Mouse (Mus musculus) brain, embryonic 14.5 days (tissue): ENCODE data around the gene Cinp. TPM values are rescaled to one million over a fixed set of nuclear protein-coding genes. Genes with fewer than 3 reads are reported as not detected.

Experiments used
- DNase-seq: peaks from one replicate; pipeline ENCODE4 v3.0.0-alpha.2; 2011; ENCODE audit warnings: low read depth
- CTCF ChIP-seq: fragments of 200-500 bp; IDR thresholded peaks from 2 replicates; pipeline ENCODE4 v1.5.1; 2012; ENCODE audit warnings: inconsistent platforms, mild to moderate bottlenecking, moderate library complexity, borderline replicate concordance; ENCODE audit not compliant: insufficient read depth, insufficient read length; ENCODE audit errors: extremely low read depth
- POLR2A ChIP-seq: fragments of 200-500 bp; IDR thresholded peaks from 2 replicates; pipeline ENCODE4 v1.6.1; 2012; ENCODE audit warnings: mild to moderate bottlenecking, inconsistent platforms, borderline replicate concordance; ENCODE audit not compliant: poor library complexity, insufficient read depth, insufficient read length, severe bottlenecking; ENCODE audit errors: extremely low read depth
- polyA plus RNA-seq: library from polyadenylated mRNA; depleted of rRNA; stranded (reverse); fragments of >200 nt; gene quantifications from 2 replicates; pipeline ENCODE4 v1.2.3, GENCODE M21; 2012; rRNA removed

The Cinp gene
- polyA plus RNA-seq: 70.0 and 78.0 TPM in 2 replicates

DNA sequence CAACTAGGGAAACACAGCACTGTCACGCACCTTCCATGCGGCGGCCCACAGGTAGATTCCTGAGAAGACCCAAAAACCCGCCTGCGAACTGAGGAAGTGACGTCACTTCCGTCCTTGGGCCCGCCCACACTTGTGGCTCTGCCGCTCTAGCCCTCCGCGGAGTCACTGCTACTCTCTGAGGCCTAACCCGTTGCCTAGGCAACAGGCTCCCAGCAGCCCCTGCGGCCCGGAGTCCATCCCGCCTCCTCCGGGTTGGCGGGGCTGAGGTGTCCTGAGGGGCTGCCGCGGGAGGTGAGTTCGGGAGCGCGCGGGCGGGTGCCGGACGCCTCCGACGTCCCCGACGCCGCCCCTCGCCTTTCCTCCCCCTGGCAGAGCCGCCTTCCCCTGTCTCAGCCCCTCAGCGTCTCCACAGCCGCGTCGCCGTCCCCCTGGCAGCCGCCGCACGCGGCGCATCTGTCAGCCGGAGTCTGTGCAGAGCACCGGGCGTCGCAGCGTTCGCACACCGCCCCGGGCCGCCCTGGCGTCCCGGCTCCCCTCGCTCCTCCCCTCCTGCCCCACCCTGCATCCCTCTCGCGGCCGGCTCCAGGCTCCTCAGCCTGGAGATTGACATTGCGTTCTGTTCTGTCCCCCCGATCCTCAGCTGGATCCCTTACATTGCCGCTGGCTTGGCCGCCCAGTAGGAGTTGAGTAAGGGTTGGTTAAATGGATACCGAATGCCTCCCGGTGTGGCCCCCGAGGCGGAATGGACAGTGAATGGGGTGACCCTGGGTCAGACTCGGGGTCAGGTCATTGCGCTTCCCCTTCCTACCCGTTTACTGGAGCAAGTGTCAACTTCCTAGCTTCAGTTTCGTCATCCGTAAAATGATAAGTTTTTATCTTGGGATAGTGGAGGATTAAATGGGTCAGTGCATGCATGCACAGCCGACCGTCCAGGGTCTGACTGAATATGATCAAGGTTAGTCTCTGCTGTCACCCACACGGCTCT lies at the start of gene Cinp, which contains the start of gene Tecpr2:
Gene Cinp, minus strand, starts transcription at position 110 of the 985 bp plus-strand sequence.
Gene Tecpr2, plus strand, starts transcription at position 229 of the 985 bp plus-strand sequence.
- peak; percentile 99 for DNase-seq
- TF ChIP-seq POLR2A: peak; percentile 91
- TF ChIP-seq CTCF: no peak

DNA sequence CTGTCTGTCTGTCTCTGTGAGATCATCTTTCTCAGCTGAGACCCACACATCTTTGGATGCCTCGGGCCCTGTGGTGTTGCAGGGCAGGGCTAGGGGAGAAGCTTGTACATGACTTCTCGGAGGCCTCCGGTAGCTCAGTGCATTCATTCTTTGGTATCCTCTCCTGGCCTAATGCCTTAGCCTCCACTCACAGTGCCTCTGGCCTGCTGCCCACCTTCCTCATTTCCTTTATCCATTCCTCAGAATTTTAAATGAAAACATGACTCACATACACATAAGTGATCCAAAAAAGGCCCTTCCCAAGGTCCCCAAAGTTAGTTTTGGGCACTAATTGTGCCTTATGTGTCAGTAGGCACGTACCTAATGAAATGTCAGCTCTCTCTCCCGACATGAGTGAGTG lies 48.6 kb upstream of the Cinp start:
- no peak for TF ChIP-seq POLR2A
- TF ChIP-seq CTCF: no peak

DNA sequence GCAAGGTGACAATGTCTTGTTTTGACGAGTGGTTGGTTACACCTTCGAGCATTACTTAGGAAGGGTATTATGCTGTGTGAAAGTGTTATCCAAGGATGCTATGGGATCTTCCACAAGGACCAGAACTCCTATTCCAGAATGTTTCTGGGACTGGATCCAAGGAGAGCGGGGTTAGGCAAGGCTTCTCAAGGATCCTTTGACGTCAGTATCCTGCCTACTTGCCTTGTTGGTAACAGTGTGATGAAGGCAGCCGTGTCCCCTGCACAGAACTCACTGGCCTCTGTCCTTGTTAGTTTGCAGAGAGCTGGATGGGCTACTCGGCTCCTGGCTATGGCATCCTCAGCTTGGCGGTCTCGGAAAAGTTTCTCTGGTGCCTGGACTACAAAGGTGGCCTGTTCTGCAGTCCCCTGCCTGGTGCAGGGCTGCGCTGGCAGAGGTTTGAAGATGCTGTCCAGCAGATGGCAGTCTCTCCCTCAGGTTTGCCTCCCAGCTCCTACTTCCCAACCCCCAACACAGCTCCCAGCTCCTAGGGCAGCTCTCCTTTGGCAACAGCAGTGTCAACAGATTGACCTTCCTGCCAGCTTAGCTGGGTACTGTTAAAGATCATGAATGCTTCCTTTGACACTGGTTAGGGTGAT lies 47.2 kb upstream of the Cinp start:
- TF ChIP-seq POLR2A (no peak), CTCF (peak; percentile 91)
- peak; percentile 90 for DNase-seq

More for the DNA sequence above, 48.6 kb upstream of the Cinp start:
- DNase-seq: no peak

DNA sequence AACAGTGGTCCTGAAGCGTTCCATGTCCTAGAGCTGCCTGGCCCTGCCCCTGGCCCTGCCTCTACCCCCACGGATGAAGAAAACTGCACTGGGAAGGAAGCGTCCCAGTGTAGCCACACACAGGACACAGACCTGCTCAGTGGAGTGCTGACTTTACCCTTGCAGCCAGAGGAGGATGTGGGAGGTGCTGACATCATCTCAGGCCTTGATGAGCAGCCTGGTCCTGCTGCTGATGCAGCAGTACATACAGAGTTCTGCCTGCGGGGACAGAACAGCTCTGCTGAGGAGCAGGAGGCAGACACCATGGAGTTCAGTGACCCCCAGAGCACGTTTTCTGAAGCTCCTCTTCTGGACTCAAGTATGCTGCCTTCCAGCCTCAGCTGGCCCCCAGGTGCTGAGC lies 43.9 kb upstream of the Cinp start:
- no peak for DNase-seq
- no peak for TF ChIP-seq POLR2A
- no peak for TF ChIP-seq CTCF

DNA sequence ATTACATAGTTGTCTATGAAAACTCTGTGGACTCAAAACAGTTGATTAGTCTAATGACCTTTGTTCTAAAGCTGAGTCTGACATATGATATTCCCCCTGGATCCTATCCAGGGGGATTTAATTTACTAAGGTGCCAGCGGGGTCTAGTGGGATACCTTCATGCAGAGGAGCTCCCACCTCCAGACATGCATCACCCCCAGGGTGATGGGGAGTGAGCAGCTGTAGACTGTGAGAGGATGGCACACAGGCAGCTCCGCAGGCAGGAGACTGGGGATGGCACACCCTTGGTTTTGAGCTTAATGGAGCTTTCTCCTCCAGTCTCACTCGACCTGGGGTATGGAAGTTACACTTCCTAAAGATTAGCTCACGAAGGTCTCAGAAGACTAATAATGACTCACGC lies 32.6 kb upstream of the Cinp start:
- TF ChIP-seq CTCF (no peak), POLR2A (no peak)
- no peak for DNase-seq

DNA sequence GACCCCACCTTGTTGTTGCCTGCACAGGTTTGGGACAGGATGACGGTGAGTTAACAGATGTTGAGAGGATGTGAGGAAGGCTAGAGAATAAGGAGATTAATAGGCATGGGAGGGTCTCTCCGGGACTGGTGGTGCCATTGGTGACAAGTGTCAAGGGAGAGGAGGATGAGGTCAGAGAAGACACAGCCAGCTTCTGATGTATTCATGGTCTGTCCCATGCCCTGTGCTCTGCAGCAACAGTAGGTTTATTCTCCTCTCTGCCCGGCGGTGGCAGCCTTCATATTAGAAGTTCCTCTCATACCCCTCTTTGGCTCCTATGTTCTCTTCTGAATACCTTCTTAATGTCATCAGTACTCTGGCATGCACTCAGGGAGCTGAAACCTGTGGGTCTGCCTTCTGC lies 31.3 kb upstream of the Cinp start:
- no peak for DNase-seq
- no peak for TF ChIP-seq POLR2A
- TF ChIP-seq CTCF: no peak

DNA sequence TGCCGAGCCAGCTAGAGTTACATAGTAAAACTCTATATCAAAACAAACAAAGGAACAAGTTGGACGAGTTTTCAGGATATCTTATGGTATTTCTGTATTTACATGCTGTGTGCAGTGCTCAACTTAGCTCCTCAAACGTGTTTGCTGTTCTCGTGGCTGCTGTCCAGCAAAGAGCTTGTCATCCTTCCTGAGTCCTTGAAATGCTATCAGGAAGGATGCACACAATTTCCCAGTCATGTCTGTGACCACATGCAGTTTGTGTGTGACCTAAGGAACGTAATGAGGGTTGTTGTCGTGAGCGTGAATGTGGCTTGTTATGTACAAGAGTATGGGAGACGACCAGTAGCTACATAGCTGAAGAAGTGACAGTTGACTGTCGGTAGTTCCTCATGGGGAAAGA lies 26.8 kb upstream of the Cinp start:
- no peak for DNase-seq

DNA sequence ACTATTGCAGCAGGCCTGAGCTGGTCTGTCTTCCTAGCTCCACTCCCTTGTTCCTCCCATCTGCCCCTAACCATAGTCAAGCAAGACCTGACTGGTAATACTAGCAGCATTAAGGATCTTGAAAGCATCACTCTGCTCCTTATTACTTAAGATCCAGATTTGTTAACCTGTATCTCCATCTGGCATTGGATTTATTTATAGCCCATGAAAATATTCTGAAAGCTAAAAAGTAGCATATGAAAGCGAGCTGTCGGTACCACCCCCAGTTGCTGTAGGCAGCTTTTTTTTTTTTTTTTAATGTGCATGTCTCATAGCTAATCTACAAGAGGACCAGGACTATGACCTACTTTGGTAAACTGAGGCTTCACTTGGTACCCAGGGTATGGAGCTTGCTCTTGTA lies 21.0 kb upstream of the Cinp start:
- no peak for DNase-seq
- TF ChIP-seq POLR2A (no peak), CTCF (no peak)

More for the DNA sequence above, 26.8 kb upstream of the Cinp start:
- TF ChIP-seq POLR2A (no peak), CTCF (no peak)

DNA sequence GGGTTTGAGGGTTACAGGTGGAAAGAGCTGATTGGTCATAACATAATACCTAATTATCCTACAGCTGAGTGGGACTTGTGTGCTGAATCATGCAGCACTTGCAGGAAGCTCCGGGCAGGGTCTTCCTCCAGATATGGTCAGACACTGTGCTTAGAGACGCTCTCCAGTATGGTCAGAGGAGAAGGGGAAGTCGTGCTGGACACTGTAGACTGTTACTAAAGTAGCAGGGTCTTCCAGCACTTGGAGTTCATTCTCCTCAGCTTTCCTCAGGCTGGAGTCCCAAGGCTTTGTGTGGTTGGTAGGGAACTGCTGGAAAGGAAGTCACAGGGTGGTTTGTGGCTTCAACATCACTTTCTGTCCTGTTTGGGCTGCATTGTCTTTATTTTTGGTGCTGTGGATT lies 18.9 kb upstream of the Cinp start:
- no peak for DNase-seq
- TF ChIP-seq CTCF (no peak), POLR2A (no peak)

DNA sequence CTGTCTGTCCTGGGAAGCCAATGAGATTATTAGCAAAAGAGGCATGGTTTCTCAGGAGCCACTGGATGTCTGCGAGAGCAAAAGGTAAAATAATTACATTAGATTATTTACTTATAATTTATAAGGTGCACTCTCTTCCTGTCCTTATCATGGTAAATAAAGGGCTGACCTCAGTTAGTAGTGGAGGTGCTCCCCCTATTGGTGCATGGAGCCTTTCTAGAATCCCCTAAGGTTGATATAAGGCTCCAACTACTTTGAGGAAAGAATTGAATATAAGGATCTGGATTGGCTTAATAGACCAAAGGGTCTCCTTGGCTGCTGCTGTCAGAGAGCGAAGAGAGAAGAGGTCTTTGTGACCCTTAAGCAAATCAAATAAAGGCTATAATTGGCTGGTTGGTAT lies 14.6 kb upstream of the Cinp start:
- no peak for DNase-seq
- TF ChIP-seq CTCF (peak; percentile 14; the same call in 1 of the 2 replicates), POLR2A (no peak)

DNA sequence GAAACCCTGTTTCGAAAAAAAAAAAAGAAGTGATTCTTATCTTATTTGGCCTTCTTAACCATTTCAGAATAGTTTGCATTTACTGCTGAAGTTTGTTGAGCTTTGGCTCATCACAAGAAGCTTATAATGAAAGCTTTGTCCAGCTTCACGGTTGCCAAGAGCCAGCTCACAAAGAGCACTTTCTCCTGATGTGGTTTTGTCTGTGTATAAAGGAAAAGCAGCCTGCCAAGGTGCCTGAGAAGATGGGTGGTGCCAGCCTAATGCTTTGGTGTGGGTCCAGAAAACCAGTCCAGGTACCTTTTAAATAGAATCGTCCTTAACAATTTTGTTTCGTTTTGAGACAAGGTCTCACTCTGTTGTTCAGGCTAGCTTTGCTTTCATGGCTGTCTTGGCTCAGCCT lies 13.2 kb upstream of the Cinp start:
- peak; percentile 29 for DNase-seq
- TF ChIP-seq CTCF: no peak
- TF ChIP-seq POLR2A: no peak
